Mouse (Mus musculus) erythroblast, adult 5-6 weeks (primary cell): Measurements from ENCODE around the gene Cdk12. TPM values are rescaled to one million over a fixed set of nuclear protein-coding genes. Genes with fewer than 3 reads are reported as not detected.

ENCODE experiments used
- ATAC-seq: replicated peaks from 2 replicates; pipeline ENCODE4 v1.8.0; 2016; ENCODE audit warnings: moderate number of reproducible peaks, mild to moderate bottlenecking, moderate TSS enrichment, inconsistent platforms; ENCODE audit not compliant: poor library complexity, low FRiP score, severe bottlenecking
- total RNA-seq, 2 experiments: library from RNA; stranded (forward) in 1 of 2; stranded (reverse) in 1 of 2; fragments of 150-400 nt in 1 of 2; fragments of 200-764, 138-1000 nt in 1 of 2; gene quantifications; 2 replicates each; pipeline versions ENCODE4 v1.2.3 to v1.2.4; 2015 to 2017; ENCODE audit warnings: low replicate concordance in 2 of 2

Gene Cdk12
- total RNA-seq, 2 experiments from 2014 or later = 181 to 302 TPM

- ATAC-seq = no peak
These were observed 94.1 kb downstream of the Cdk12 start for GRCm38 (mm10) chr11:98296916-98297315.

GRCm38 (mm10) chr11:98297778-98298177 is 94.9 kb downstream of the Cdk12 start:
- ATAC-seq = no peak

GRCm38 (mm10) chr11:98298484-98299205 is 95.8 kb downstream of the Cdk12 start:
- ATAC-seq = no peak

GRCm38 (mm10) chr11:98313790-98314323 is 111.0 kb downstream of the Cdk12 start:
- no peak for ATAC-seq

GRCm38 (mm10) chr11:98317479-98317878 is 114.6 kb downstream of the Cdk12 start:
- ATAC-seq = no peak

GRCm38 (mm10) chr11:98318421-98319116 is 115.7 kb downstream of the Cdk12 start:
- ATAC-seq = no peak

- ATAC-seq = no peak
These were observed 116.3 kb downstream of the Cdk12 start for GRCm38 (mm10) chr11:98319120-98319519.

GRCm38 (mm10) chr11:98319544-98319943 is 116.7 kb downstream of the Cdk12 start:
- no peak for ATAC-seq

- no peak for ATAC-seq
These were observed 117.1 kb downstream of the Cdk12 start for GRCm38 (mm10) chr11:98319944-98320343.

GRCm38 (mm10) chr11:98320381-98320780 is 117.5 kb downstream of the Cdk12 start:
- ATAC-seq = no peak

GRCm38 (mm10) chr11:98320806-98321676 is 118.2 kb downstream of the Cdk12 start:
- no peak for ATAC-seq

GRCm38 (mm10) chr11:98321677-98322003 is 118.8 kb downstream of the Cdk12 start:
- no peak for ATAC-seq

- no peak for ATAC-seq
These were observed 119.3 kb downstream of the Cdk12 start for GRCm38 (mm10) chr11:98322159-98322558.

- no peak for ATAC-seq
These were observed 120.4 kb downstream of the Cdk12 start for GRCm38 (mm10) chr11:98323136-98323866.

GRCm38 (mm10) chr11:98323933-98324332 is 121.1 kb downstream of the Cdk12 start:
- ATAC-seq = no peak

GRCm38 (mm10) chr11:98325191-98325820 is 122.4 kb downstream of the Cdk12 start:
- no peak for ATAC-seq

- no peak for ATAC-seq
These were observed 123.0 kb downstream of the Cdk12 start for GRCm38 (mm10) chr11:98325821-98326218.

- ATAC-seq = no peak
These were observed 123.9 kb downstream of the Cdk12 start for GRCm38 (mm10) chr11:98326741-98327135.
